Mouse (Mus musculus) liver, adult 2 months (tissue): ENCODE results near the gene Nkx1-2.
A peak's percentile ranks its signal among the peaks of the same experiment; 100 is the strongest.

ENCODE experiments used
- CTCF ChIP-seq: fragments of 200-500 bp; IDR thresholded peaks from 2 replicates; pipeline ENCODE4 v1.5.1; 2011; ENCODE audit warnings: low read depth, low read length, control low read depth
- POLR2A ChIP-seq: fragments of 200-500 bp; IDR thresholded peaks from 2 replicates; pipeline ENCODE4 v1.6.1; 2011; ENCODE audit warnings: low read length, control low read depth; ENCODE audit not compliant: insufficient read depth; ENCODE audit errors: extremely low read depth

DNA sequence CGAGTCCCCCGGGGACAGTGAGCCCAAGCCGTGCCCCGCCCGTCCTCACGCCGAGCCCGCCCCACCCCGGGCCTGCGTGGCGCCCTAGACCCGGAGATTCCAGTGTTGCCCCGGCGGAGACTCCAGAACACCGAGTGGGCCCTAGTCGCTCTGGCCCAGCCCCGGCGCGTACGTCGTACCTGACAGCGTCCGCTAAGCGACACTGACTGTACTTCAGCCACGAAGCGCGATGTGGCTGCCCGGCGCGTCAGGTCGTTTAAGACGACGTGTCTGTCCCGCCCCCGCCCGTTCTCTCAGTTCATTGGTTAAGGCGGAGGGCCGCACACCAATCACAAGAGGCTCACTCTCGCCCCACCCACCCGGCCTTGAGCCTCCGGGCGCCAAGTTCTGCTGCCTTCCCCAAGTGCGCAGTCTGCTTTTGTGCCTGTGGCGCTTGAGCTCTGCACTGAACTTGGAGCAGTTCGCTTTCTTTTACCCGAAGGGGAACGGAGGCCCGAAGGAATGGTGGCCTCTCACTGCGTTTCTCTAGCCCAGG, 23.3 kb downstream of the Nkx1-2 start, which contains the start of gene Oat:
- TF ChIP-seq POLR2A = peak; percentile 95
- TF ChIP-seq CTCF = no peak
